Mouse (Mus musculus) midbrain, postnatal 0 days (tissue): ENCODE results near the gene S100a11. TPM values are rescaled to one million over a fixed set of nuclear protein-coding genes. Genes with fewer than 3 reads are reported as not detected.

Source experiments
- ATAC-seq: fragments of 200-750 bp; cut with Nextera tagmentation; 2 replicates; pipeline ENCODE4 v1.8.0; 2017; ENCODE audit warnings: moderate number of reproducible peaks, mild to moderate bottlenecking, moderate TSS enrichment, moderate library complexity; ENCODE audit not compliant: low FRiP score
- DNase-seq: peaks from one replicate; pipeline ENCODE4 v3.0.0-alpha.2; 2015; ENCODE audit warnings: low spot score
- H3K27ac ChIP-seq: fragments of 300-500 bp; sonication (generic); 2 replicates; pipeline ENCODE4 v1.5.1; 2014; ENCODE audit warnings: low read depth, mild to moderate bottlenecking, low read length, mixed read lengths
- H3K27me3 ChIP-seq: fragments of 300-500 bp; sonication (generic); 2 replicates; pipeline ENCODE4 v1.6.1; 2014; ENCODE audit warnings: low read length, control low read depth, mixed read lengths; ENCODE audit not compliant: insufficient read depth
- H3K36me3 ChIP-seq: fragments of 300-500 bp; sonication (generic); 2 replicates; pipeline ENCODE4 v1.6.1; 2014; ENCODE audit warnings: low read length, control low read depth, mixed read lengths; ENCODE audit not compliant: insufficient read depth
- H3K4me1 ChIP-seq: fragments of 300-500 bp; sonication (generic); 2 replicates; pipeline ENCODE4 v1.6.1; 2014; ENCODE audit warnings: mild to moderate bottlenecking, control low read depth, antibody characterized with exemption, low read length, mixed read lengths; ENCODE audit not compliant: insufficient read depth
- H3K4me2 ChIP-seq: fragments of 300-500 bp; sonication (generic); 2 replicates; pipeline ENCODE4 v1.6.1; 2014; ENCODE audit warnings: low read depth, mild to moderate bottlenecking, low read length, mixed read lengths; ENCODE audit not compliant: poor library complexity, severe bottlenecking
- H3K4me3 ChIP-seq: fragments of 300-500 bp; sonication (generic); 2 replicates; pipeline ENCODE4 v1.5.1; 2014; ENCODE audit warnings: low read depth, mild to moderate bottlenecking, low read length, moderate library complexity
- H3K9ac ChIP-seq: fragments of 300-500 bp; sonication (generic); replicated peaks from 2 replicates; pipeline ENCODE4 v1.6.1; 2014; ENCODE audit warnings: mild to moderate bottlenecking, low read length, moderate library complexity, mixed read lengths; ENCODE audit not compliant: poor library complexity, severe bottlenecking
- H3K9me3 ChIP-seq: fragments of 300-500 bp; sonication (generic); 2 replicates; pipeline ENCODE4 v1.6.1; 2016; ENCODE audit warnings: low read length, control low read depth
- CTCF ChIP-seq: IDR thresholded peaks from 2 replicates; pipeline ENCODE4 v1.5.1; 2016; ENCODE audit warnings: antibody characterized with exemption, mild to moderate bottlenecking
- WGBS: fragments of 180-500 bp; shearing (Covaris S2); extraction: QIAGEN DNeasy Blood & Tissue Kit; methylation state at CpG from one replicate; pipeline ENCODE4 v1.1.7; 2014; 5-methylcytosine and 5-hydroxymethylcytosine counted together
- polyA plus RNA-seq: library from polyadenylated mRNA; unstranded; fragments of >200 nt; fragmentation: Nextera tagmentation; extraction: Ambion mirVana; gene quantifications from 2 replicates; pipeline ENCODE4 v1.2.1, GENCODE M21; 2015
- total RNA-seq: library from RNA; depleted of rRNA; stranded (reverse); fragments of >200 nt; gene quantifications from 2 replicates; pipeline ENCODE4 v1.2.3, GENCODE M21; 2014; rRNA removed

The S100a11 gene
- total and polyA plus RNA-seq, 2 experiments from 2014 or later: 11.0 to 200 TPM

GRCm38 (mm10) chr3:93569046-93569445, 48.8 kb downstream of the S100a11 start:
- Histone ChIP-seq H3K9ac (no peak overlapping the region), H3K4me3 (no peak overlapping the region), H3K36me3 (no peaks in the 10 kb centered on the region; the same call in 1 of the 2 replicates), H3K4me2 (no peak overlapping the region), H3K27me3 (no peaks in the 10 kb centered on the region), H3K27ac (no peak overlapping the region), H3K4me1 (no peaks in the 10 kb centered on the region), H3K9me3 (no peaks in the 10 kb centered on the region)
- DNase-seq (no peak), ATAC-seq (no peak)
- WGBS: 74% methylated on average over 2 of the region's 2 CpGs
- TF ChIP-seq CTCF: no peak

GRCm38 (mm10) chr3:93572058-93572791, 51.9 kb downstream of the S100a11 start:
- Histone ChIP-seq H3K4me1 (no peaks in the 10 kb centered on the region), H3K9me3 (no peaks in the 10 kb centered on the region), H3K36me3 (no peaks in the 10 kb centered on the region), H3K27ac (no peak overlapping the region), H3K27me3 (no peaks in the 10 kb centered on the region), H3K9ac (no peak overlapping the region), H3K4me2 (no peak overlapping the region), H3K4me3 (no peak overlapping the region)
- 65% methylated on average over 5 of the region's 5 CpGs for WGBS
- no peak for ATAC-seq
- no peak for TF ChIP-seq CTCF
- DNase-seq: no peak

Other genes with a start within 250 kb of the S100a11 start
- 16.3 TPM in 1 of 2 replicates, not detected in the other for gene Flg, start 247.0 kb upstream of the S100a11 start, total RNA-seq
- not detected in 2 replicates for gene Flg, start 247.0 kb upstream of the S100a11 start, polyA plus RNA-seq
- gene Hrnr, start 200.7 kb upstream of the S100a11 start, total RNA-seq: 2.4 TPM in 1 of 2 replicates, not detected in the other
- not detected in 2 replicates for gene Hrnr, start 200.7 kb upstream of the S100a11 start, polyA plus RNA-seq
- not detected in 2 replicates for gene Rptn, start 126.8 kb upstream of the S100a11 start, total RNA-seq
- not detected in 2 replicates for gene Rptn, start 126.8 kb upstream of the S100a11 start, polyA plus RNA-seq
- gene Tchh, start 78.2 kb upstream of the S100a11 start, total RNA-seq: 0.24 and 0.77 TPM in 2 replicates
- 1.8 and 2.1 TPM in 2 replicates for gene Tchh, start 78.2 kb upstream of the S100a11 start, polyA plus RNA-seq
- not detected in 2 replicates for gene Tchhl1, start 51.7 kb upstream of the S100a11 start, total RNA-seq
- not detected in 2 replicates for gene Tchhl1, start 51.7 kb upstream of the S100a11 start, polyA plus RNA-seq
- gene S100a10, start 34.6 kb downstream of the S100a11 start, total RNA-seq: 68.9 and 74.5 TPM in 2 replicates
- 134 and 136 TPM in 2 replicates for gene S100a10, start 34.6 kb downstream of the S100a11 start, polyA plus RNA-seq
- not detected in 2 replicates for gene Tdpoz2, start 132.2 kb downstream of the S100a11 start, total RNA-seq
- gene Tdpoz2, start 132.2 kb downstream of the S100a11 start, polyA plus RNA-seq: not detected in 2 replicates
- gene Tdpoz1, start 155.8 kb downstream of the S100a11 start, total RNA-seq: not detected in 2 replicates
- gene Tdpoz1, start 155.8 kb downstream of the S100a11 start, polyA plus RNA-seq: not detected in 2 replicates
- not detected in 2 replicates for gene Gm37596, start 172.6 kb downstream of the S100a11 start, total RNA-seq
- gene Gm37596, start 172.6 kb downstream of the S100a11 start, polyA plus RNA-seq: not detected in 2 replicates